Mouse (Mus musculus): Measurements from ENCODE around the gene Ndufv3. TPM values are rescaled to one million over a fixed set of nuclear protein-coding genes. Genes with fewer than 3 reads are reported as not detected.

The Ndufv3 gene
- 140 and 141 TPM in 2 replicates for polyA plus RNA-seq (2011; ENCODE audit: insufficient read length, low read depth, missing spikeins)

- TF ChIP-seq POLR2A (IDR thresholded peaks at IDR 0.05; ENCODE audit: low read depth, low read length) (peak; percentile 92), CTCF (IDR thresholded peaks at IDR 0.05; ENCODE audit: borderline replicate concordance, insufficient read depth, low read length) (no peak)
- peak within 1 kb of the TSS; percentile 53 for H3K27ac ChIP-seq (ENCODE audit: insufficient read depth, low read length)
- peaks cover 4% of the 10 kb centered on the region; the same call in 1 of the 2 replicates for H3K4me1 ChIP-seq (ENCODE audit: control insufficient read depth, insufficient read depth, low read length)
- H3K4me3 ChIP-seq (ENCODE audit: insufficient read depth, low read length): peak within 1 kb of the TSS; percentile 87
Observed at GRCm38 (mm10) chr17:31519946-31520838, at the start of gene Ndufv3, which contains the start of gene Wdr4. TSS of gene Ndufv3 (plus strand) at chr17:31520115. TSS of gene Wdr4 (minus strand) at chr17:31519980.

GRCm38 (mm10) chr17:31470766-31471418 lies 49.0 kb upstream of the Ndufv3 start:
- H3K4me1 ChIP-seq (ENCODE audit: control insufficient read depth, insufficient read depth, low read length): no peaks in the 10 kb centered on the region
- H3K27ac ChIP-seq (ENCODE audit: insufficient read depth, low read length): no peak overlapping the region
- H3K4me3 ChIP-seq (ENCODE audit: insufficient read depth, low read length): no peak overlapping the region
- TF ChIP-seq POLR2A (IDR thresholded peaks at IDR 0.05; ENCODE audit: low read depth, low read length): no peak
- TF ChIP-seq CTCF (IDR thresholded peaks at IDR 0.05; ENCODE audit: borderline replicate concordance, insufficient read depth, low read length): no peak

GRCm38 (mm10) chr17:31474388-31474787 lies 45.5 kb upstream of the Ndufv3 start:
- Histone ChIP-seq H3K27ac (ENCODE audit: insufficient read depth, low read length) (no peak overlapping the region), H3K4me1 (ENCODE audit: control insufficient read depth, insufficient read depth, low read length) (no peaks in the 10 kb centered on the region), H3K4me3 (ENCODE audit: insufficient read depth, low read length) (no peak overlapping the region)
- no peak for TF ChIP-seq POLR2A (IDR thresholded peaks at IDR 0.05; ENCODE audit: low read depth, low read length)
- no peak for TF ChIP-seq CTCF (IDR thresholded peaks at IDR 0.05; ENCODE audit: borderline replicate concordance, insufficient read depth, low read length)

GRCm38 (mm10) chr17:31478606-31479005 lies 41.3 kb upstream of the Ndufv3 start:
- Histone ChIP-seq H3K4me1 (ENCODE audit: control insufficient read depth, insufficient read depth, low read length) (no peaks in the 10 kb centered on the region), H3K27ac (ENCODE audit: insufficient read depth, low read length) (no peak overlapping the region), H3K4me3 (ENCODE audit: insufficient read depth, low read length) (no peak overlapping the region)
- TF ChIP-seq CTCF (IDR thresholded peaks at IDR 0.05; ENCODE audit: borderline replicate concordance, insufficient read depth, low read length): no peak
- TF ChIP-seq POLR2A (IDR thresholded peaks at IDR 0.05; ENCODE audit: low read depth, low read length): no peak

- TF ChIP-seq CTCF (IDR thresholded peaks at IDR 0.05; ENCODE audit: borderline replicate concordance, insufficient read depth, low read length): no peak
- TF ChIP-seq POLR2A (IDR thresholded peaks at IDR 0.05; ENCODE audit: low read depth, low read length): no peak
- H3K27ac ChIP-seq (ENCODE audit: insufficient read depth, low read length): no peak overlapping the region
Observed at GRCm38 (mm10) chr17:31479108-31479844, 40.6 kb upstream of the Ndufv3 start.

GRCm38 (mm10) chr17:31486616-31487198 lies 33.2 kb upstream of the Ndufv3 start:
- Histone ChIP-seq H3K27ac (ENCODE audit: insufficient read depth, low read length) (no peak overlapping the region), H3K4me3 (ENCODE audit: insufficient read depth, low read length) (no peak overlapping the region), H3K4me1 (ENCODE audit: control insufficient read depth, insufficient read depth, low read length) (no peaks in the 10 kb centered on the region)
- TF ChIP-seq POLR2A (IDR thresholded peaks at IDR 0.05; ENCODE audit: low read depth, low read length): no peak

More at GRCm38 (mm10) chr17:31479108-31479844, 40.6 kb upstream of the Ndufv3 start:
- Histone ChIP-seq H3K4me3 (ENCODE audit: insufficient read depth, low read length) (no peak overlapping the region), H3K4me1 (ENCODE audit: control insufficient read depth, insufficient read depth, low read length) (no peaks in the 10 kb centered on the region)

GRCm38 (mm10) chr17:31487433-31488060 lies 32.4 kb upstream of the Ndufv3 start:
- no peak overlapping the region for H3K27ac ChIP-seq (ENCODE audit: insufficient read depth, low read length)
- TF ChIP-seq POLR2A (IDR thresholded peaks at IDR 0.05; ENCODE audit: low read depth, low read length): no peak
- TF ChIP-seq CTCF (IDR thresholded peaks at IDR 0.05; ENCODE audit: borderline replicate concordance, insufficient read depth, low read length): no peak
- no peak overlapping the region for H3K4me3 ChIP-seq (ENCODE audit: insufficient read depth, low read length)
- H3K4me1 ChIP-seq (ENCODE audit: control insufficient read depth, insufficient read depth, low read length): no peaks in the 10 kb centered on the region

GRCm38 (mm10) chr17:31491355-31491754 lies 28.6 kb upstream of the Ndufv3 start:
- H3K27ac ChIP-seq (ENCODE audit: insufficient read depth, low read length): no peak overlapping the region
- TF ChIP-seq CTCF (IDR thresholded peaks at IDR 0.05; ENCODE audit: borderline replicate concordance, insufficient read depth, low read length) (no peak), POLR2A (IDR thresholded peaks at IDR 0.05; ENCODE audit: low read depth, low read length) (no peak)
- no peaks in the 10 kb centered on the region for H3K4me1 ChIP-seq (ENCODE audit: control insufficient read depth, insufficient read depth, low read length)
- H3K4me3 ChIP-seq (ENCODE audit: insufficient read depth, low read length): no peak overlapping the region

GRCm38 (mm10) chr17:31492416-31492815 lies 27.5 kb upstream of the Ndufv3 start:
- TF ChIP-seq POLR2A (IDR thresholded peaks at IDR 0.05; ENCODE audit: low read depth, low read length): no peak
- peak; percentile 82 for TF ChIP-seq CTCF (IDR thresholded peaks at IDR 0.05; ENCODE audit: borderline replicate concordance, insufficient read depth, low read length)
- no peak overlapping the region for H3K4me3 ChIP-seq (ENCODE audit: insufficient read depth, low read length)
- H3K4me1 ChIP-seq (ENCODE audit: control insufficient read depth, insufficient read depth, low read length): no peaks in the 10 kb centered on the region
- H3K27ac ChIP-seq (ENCODE audit: insufficient read depth, low read length): no peak overlapping the region
